10 mouse cellular contexts compared by ENCODE assay signal in the genomic region with DNA sequence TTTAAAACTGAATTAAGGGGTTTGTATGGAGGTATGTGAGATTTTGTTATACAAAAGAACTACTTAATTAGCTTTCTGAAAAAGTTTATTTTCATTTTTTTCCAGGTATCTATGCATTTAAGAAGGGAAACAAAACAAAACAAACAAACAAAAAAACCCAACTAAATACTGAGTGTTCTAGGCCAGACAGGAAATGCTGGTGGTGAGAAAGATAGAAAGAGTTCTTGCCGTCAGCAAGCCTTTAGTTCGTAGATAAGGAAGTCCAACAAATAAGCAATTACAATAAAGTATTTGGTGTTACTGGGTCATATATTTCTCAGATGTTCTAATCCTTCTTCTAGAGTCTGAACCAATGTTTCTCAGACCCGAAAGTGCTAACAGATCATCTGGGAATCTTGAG. TPM values are rescaled to one million over a fixed set of nuclear protein-coding genes. Genes with fewer than 3 reads are reported as not detected.
DNase-seq lines count a peak whose midpoint lies in the region; ATAC-seq and TF ChIP-seq lines count a peak whose summit lies in the region.
"Had no signal": no experiment of that assay in that cellular context is flagged by ENCODE, and none has a peak within 500 bp of the region (broad histone marks: within the 10 kb centered on the region; RNA-seq: fewer than 3 reads in every experiment).

No protein-coding gene starts in this region.

- no peak overlapping the region for H3K27ac ChIP-seq in heart, embryonic 11.5 days (ENCODE audit: low read depth, low read length)
- no peak overlapping the region for H3K27ac ChIP-seq in limb, embryonic 14.5 days (replicated peaks; ENCODE audit: low read depth, low read length)

- 52% methylated on average over 3 of the region's 3 CpGs for WGBS in heart, embryonic 11.5 days (ENCODE audit: insufficient replicate concordance)
- 71% methylated on average over 3 of the region's 3 CpGs for WGBS in limb, embryonic 14.5 days

- no peaks in the 10 kb centered on the region for H3K9me3 ChIP-seq in heart, embryonic 11.5 days (replicated peaks; ENCODE audit: control insufficient read depth, low read length)
- no peaks in the 10 kb centered on the region for H3K9me3 ChIP-seq in limb, embryonic 14.5 days (ENCODE audit: control insufficient read depth, low read length)

- no peaks in the 10 kb centered on the region for H3K4me1 ChIP-seq in heart, embryonic 11.5 days (ENCODE audit: control insufficient read depth, insufficient read depth, low read length)
- H3K4me1 ChIP-seq in limb, embryonic 14.5 days (ENCODE audit: control insufficient read depth, insufficient read depth, low read length): peaks cover 6% of the 10 kb centered on the region; the same call in 1 of the 2 replicates

- no peak for TF ChIP-seq POLR2A in limb, embryonic 14.5 days (IDR thresholded peaks at IDR 0.05; ENCODE audit: borderline replicate concordance, extremely low read depth, insufficient read depth, insufficient read length)

- no peaks in the 10 kb centered on the region for H3K36me3 ChIP-seq in heart, embryonic 11.5 days (ENCODE audit: control insufficient read depth, insufficient read depth, low read length)
- no peaks in the 10 kb centered on the region for H3K36me3 ChIP-seq in limb, embryonic 14.5 days (ENCODE audit: control insufficient read depth, insufficient read depth, low read length)

- no peak overlapping the region for H3K9ac ChIP-seq in heart, embryonic 11.5 days (ENCODE audit: low read depth, low read length)
- no peak overlapping the region for H3K9ac ChIP-seq in limb, embryonic 14.5 days (ENCODE audit: low read depth, low read length, severe bottlenecking)

- ATAC-seq in heart, embryonic 11.5 days (replicated peaks; ENCODE audit: insufficient number of reproducible peaks, low FRiP score, low TSS enrichment): no peak
- ATAC-seq in limb, embryonic 14.5 days (ENCODE audit: low FRiP score, low read depth): no peak
- no peak for ATAC-seq in megakaryocyte progenitor cell, adult 5-6 weeks (replicated peaks; ENCODE audit: poor library complexity)

- DNase-seq in heart, adult 18-20 months: no peak
- DNase-seq in thymus, postnatal 0 days (ENCODE audit: low spot score): peak; percentile 20
- no peak for DNase-seq in thymus, postnatal 36 days
- no peak for DNase-seq in limb, embryonic 14.5 days (ENCODE audit: low spot score)
- DNase-seq in cerebellum, postnatal 4 days (ENCODE audit: low spot score in 2 of 2): no peak
- DNase-seq in kidney, postnatal 36 days: no peak
- DNase-seq: kidney, adult 8-10 months had no signal

- H3K4me2 ChIP-seq in heart, embryonic 11.5 days: peak overlapping the region; percentile 99
- H3K4me2 ChIP-seq in limb, embryonic 14.5 days (replicated peaks; ENCODE audit: low read depth, low read length, severe bottlenecking): peak overlapping the region; percentile 95; the same call in 1 of the 2 replicates

- no peaks in the 10 kb centered on the region for H3K27me3 ChIP-seq in heart, embryonic 11.5 days (ENCODE audit: control insufficient read depth, insufficient read depth, low read length)
- no peaks in the 10 kb centered on the region for H3K27me3 ChIP-seq in limb, embryonic 14.5 days (ENCODE audit: control insufficient read depth, insufficient read depth, low read length)

- peak overlapping the region; percentile 81 for H3K4me3 ChIP-seq in heart, embryonic 11.5 days (ENCODE audit: low read depth, low read length)
- peak overlapping the region; percentile 85 for H3K4me3 ChIP-seq in limb, embryonic 14.5 days (replicated peaks; ENCODE audit: low read length)

RNA-seq across cellular contexts. Expression of a gene that starts 1.8 kb away (rescaled TPM):
- 2.2 and 2.6 TPM in 2 replicates for polyA plus RNA-seq in heart, embryonic 11.5 days (2014; fragmentation: Nextera tagmentation; extraction: Ambion mirVana)
- total RNA-seq in heart, adult 18-20 months (2021): 1 to 10 TPM; 6.3 to 7.0 TPM
- polyA plus RNA-seq in thymus, postnatal 0 days (2015; fragmentation: Nextera tagmentation; extraction: Ambion mirVana): 3.3 and 3.9 TPM in 2 replicates
- 4.9 and 5.1 TPM in 2 replicates for polyA plus RNA-seq in limb, embryonic 14.5 days (2012; rRNA removed)
- 3.2 and 4.1 TPM in 2 replicates for polyA plus RNA-seq in limb, embryonic 14.5 days (2014; fragmentation: Nextera tagmentation; extraction: Ambion mirVana)
- 8.0 and 12.4 TPM in 2 replicates for total RNA-seq in megakaryocyte progenitor cell, adult 5-6 weeks (2015)
- total RNA-seq in megakaryocyte progenitor cell, adult 5-6 weeks (2017): 6.2 and 10.6 TPM in 2 replicates

RNA-seq across cellular contexts. Expression of a gene that starts 52.7 kb away (rescaled TPM):
- 5.7 and 5.9 TPM in 2 replicates for polyA plus RNA-seq in heart, embryonic 11.5 days (2014; fragmentation: Nextera tagmentation; extraction: Ambion mirVana)
- under 1 TPM; 0.59 to 0.99 TPM for total RNA-seq in heart, adult 18-20 months (2021)
- polyA plus RNA-seq in thymus, postnatal 0 days (2015; fragmentation: Nextera tagmentation; extraction: Ambion mirVana): 1.7 and 2.3 TPM in 2 replicates
- 17.3 and 21.8 TPM in 2 replicates for polyA plus RNA-seq in limb, embryonic 14.5 days (2012; rRNA removed)
- 8.7 and 10.7 TPM in 2 replicates for polyA plus RNA-seq in limb, embryonic 14.5 days (2014; fragmentation: Nextera tagmentation; extraction: Ambion mirVana)
- total RNA-seq in megakaryocyte progenitor cell, adult 5-6 weeks (2015): 0.59 and 0.77 TPM in 2 replicates
- total RNA-seq in megakaryocyte progenitor cell, adult 5-6 weeks (2017): 2.0 and 4.2 TPM in 2 replicates
- total RNA-seq: CH12.LX had no signal

RNA-seq across cellular contexts. Expression of a gene that starts 56.4 kb away (rescaled TPM):
- polyA plus RNA-seq in heart, embryonic 11.5 days (2014; fragmentation: Nextera tagmentation; extraction: Ambion mirVana): 16.2 and 17.5 TPM in 2 replicates
- under 1 TPM; 0.31 to 0.55 TPM for total RNA-seq in heart, adult 18-20 months (2021)
- 2.7 and 3.0 TPM in 2 replicates for polyA plus RNA-seq in thymus, postnatal 0 days (2015; fragmentation: Nextera tagmentation; extraction: Ambion mirVana)
- polyA plus RNA-seq in limb, embryonic 14.5 days (2012; rRNA removed): 48.7 and 66.0 TPM in 2 replicates
- 28.1 and 30.7 TPM in 2 replicates for polyA plus RNA-seq in limb, embryonic 14.5 days (2014; fragmentation: Nextera tagmentation; extraction: Ambion mirVana)
- 0.22 TPM in 1 of 2 replicates, not detected in the other for total RNA-seq in megakaryocyte progenitor cell, adult 5-6 weeks (2015)
- not detected in 2 replicates for total RNA-seq in megakaryocyte progenitor cell, adult 5-6 weeks (2017)
- total RNA-seq: CH12.LX had no signal
